Mouse (Mus musculus) liver, embryonic 14 days (tissue): ENCODE measurements around the gene Gm29554. TPM values are rescaled to one million over a fixed set of nuclear protein-coding genes. Genes with fewer than 3 reads are reported as not detected.

Experiments used
- polyA plus RNA-seq: library from polyadenylated mRNA; depleted of rRNA; stranded (reverse); fragments of >200 nt; gene quantifications from 2 replicates; pipeline ENCODE4 v1.2.3, GENCODE M21; 2012; rRNA removed

The Gm29554 gene
- polyA plus RNA-seq = not detected in 2 replicates

GRCm38 (mm10) chrY:12273632-12274031 lies at the start of gene Gm29554:
Gene Gm29554, plus strand, starts transcription at chrY:12273932.

Other genes with a start within 250 kb of the Gm29554 start
- not detected in 2 replicates for gene Gm20812, start 108.0 kb downstream of the Gm29554 start, polyA plus RNA-seq